Mouse (Mus musculus): ENCODE measurements around the gene Nat8. TPM values are rescaled to one million over a fixed set of nuclear protein-coding genes. Genes with fewer than 3 reads are reported as not detected.
"Not testable (repeated sequence)": the region's sequence is repeated elsewhere in the genome, so short reads cannot be mapped to it uniquely, and the experiment has no call there.

Nat8 gene
- not detected in 2 replicates for polyA plus RNA-seq (2016; fragmentation: Nextera tagmentation; extraction: Ambion mirVana)

DNA sequence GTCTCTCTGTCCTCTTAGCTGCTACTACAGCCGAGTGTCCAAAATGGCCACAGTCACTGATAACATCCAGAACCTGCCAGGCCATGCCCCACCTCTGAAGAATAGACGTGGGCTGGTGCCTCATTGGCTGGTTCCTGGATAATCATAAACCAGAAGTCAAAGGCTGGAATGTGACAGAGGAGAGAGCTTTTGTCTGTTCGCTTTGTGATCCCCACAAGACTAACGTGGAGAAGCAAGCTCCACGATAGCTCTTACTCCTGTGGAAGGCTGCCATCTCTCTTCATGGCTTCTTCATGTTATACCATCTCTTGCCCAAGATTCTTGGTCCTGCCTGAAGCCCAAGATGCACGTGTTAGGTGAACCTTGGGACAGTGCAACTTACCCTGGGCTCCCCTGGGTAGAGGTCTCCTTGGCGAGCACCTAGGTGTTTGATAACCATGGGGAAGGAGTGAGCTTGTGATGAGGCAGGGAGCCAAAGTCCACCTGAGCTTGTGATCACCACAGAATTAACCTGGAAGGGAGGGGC lies at the start of gene Nat8:
TSS of gene Nat8 (minus strand) at position 287 of the 526 bp plus-strand sequence.
- no peaks in the 10 kb centered on the region for H3K9me3 ChIP-seq (replicated peaks)

DNA sequence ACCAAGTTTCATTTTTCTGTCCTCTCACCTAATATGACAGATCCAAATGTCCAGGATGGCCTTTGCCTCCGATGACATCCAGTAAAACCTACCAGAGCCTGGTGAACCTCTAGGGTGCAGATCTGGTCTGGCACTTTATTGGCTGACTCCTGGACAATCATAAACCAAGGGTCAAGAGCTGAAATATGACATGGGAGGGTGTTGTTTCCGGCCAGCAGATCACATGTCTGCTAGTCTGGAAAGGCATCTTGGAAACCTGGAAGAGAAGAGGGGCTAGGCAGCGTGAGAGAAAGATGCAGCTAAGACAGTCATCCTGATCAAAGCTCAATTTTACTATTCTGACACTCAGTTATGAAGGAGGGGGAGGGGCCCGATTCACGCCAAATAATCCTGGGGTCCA lies 37.1 kb upstream of the Nat8 start, which contains the start of gene Nat8f2:
TSS of gene Nat8f2 (minus strand) at position 153 of the 400 bp plus-strand sequence.
- 88% methylated on average over 5 of the region's 5 CpGs for WGBS
- H3K36me3 ChIP-seq; H3K4me1 ChIP-seq; H3K4me2 ChIP-seq (replicated peaks); H3K27ac ChIP-seq; ATAC-seq (ENCODE audit: low FRiP score); H3K4me3 ChIP-seq; H3K9ac ChIP-seq; H3K27me3 ChIP-seq; H3K9me3 ChIP-seq (replicated peaks): not testable (repeated sequence)

More for the DNA sequence above, at the start of gene Nat8:
- Histone ChIP-seq H3K9ac (no peak within 1 kb of the TSS), H3K4me1 (no peaks in the 10 kb centered on the region), H3K4me2 (replicated peaks) (no peak within 1 kb of the TSS), H3K27ac (no peak within 1 kb of the TSS), H3K27me3 (no peaks in the 10 kb centered on the region), H3K36me3 (no peaks in the 10 kb centered on the region), H3K4me3 (no peak within 1 kb of the TSS)
- 83% methylated on average over 7 of the region's 7 CpGs for WGBS
- ATAC-seq (ENCODE audit: low FRiP score), result no peak

DNA sequence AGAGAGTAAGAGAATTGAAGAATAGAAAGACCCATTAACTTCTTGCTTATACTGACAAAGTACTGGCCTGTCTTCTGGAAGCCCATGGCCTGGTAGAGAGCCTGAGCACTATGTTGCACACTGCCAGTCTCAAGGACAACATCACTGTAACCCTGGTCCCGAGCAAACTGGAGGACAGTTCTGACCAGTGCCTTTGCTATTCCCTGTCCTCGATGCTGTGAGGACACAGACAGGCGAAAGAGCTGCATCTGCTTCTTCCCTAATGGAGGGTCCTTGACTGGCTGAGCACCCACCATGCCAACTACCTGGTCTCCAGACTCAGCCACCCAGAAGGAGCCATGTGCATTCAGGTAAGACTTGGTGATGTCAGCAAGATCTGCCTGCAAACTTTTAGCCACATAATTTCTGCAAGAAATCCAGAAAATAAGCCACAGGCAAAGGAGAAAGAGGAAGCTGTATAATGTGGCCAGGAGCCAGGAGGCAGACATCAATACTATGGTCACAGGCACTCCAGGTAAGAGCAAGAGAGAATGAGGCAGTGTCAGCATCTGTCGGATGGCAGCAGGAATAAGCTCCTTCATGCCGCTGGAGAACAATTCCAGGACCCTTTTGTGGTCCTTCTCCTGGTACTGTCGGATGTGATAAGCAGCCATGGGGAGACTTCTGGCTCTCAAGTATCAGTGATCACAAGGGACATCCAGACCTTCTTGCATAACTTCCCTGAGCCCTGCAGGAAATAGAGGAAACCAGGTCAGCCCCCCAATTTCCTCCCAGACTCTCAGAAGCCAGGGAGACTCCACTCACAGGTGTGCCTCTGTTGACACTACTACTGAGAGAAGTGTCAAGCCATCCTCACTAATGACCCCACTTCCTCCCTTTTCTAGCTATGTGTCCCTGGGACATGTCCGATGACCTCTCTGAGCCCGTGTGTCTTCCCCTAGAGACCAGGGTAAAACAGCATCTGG lies 36.1 kb upstream of the Nat8 start:
- ATAC-seq (ENCODE audit: low FRiP score), result no peak
- Histone ChIP-seq H3K27me3 (no peaks in the 10 kb centered on the region), H3K4me2 (replicated peaks) (no peak overlapping the region), H3K9me3 (replicated peaks) (no peaks in the 10 kb centered on the region), H3K4me1 (no peaks in the 10 kb centered on the region), H3K9ac (no peak overlapping the region), H3K27ac (no peak overlapping the region), H3K4me3 (no peak overlapping the region), H3K36me3 (no peaks in the 10 kb centered on the region)
- 75% methylated on average over 8 of the region's 8 CpGs for WGBS

DNA sequence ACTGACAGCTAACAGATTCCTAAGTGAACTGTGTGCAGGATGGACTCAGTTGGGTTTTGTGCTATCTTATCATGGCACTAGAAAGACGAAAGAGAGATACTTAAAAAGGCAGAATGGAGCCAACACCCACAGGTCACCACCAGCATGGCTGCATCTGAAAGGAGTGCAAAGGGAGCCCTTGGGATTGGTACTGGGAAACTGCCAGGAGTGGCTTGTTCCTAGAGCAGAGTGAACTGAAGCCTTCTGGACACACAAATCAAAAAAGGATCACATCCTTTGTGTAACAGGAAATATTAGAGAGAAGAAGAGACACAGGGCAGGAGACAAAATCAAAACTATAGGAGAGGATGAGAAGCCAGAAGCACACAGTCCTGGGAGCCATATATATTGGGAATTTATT lies 35.1 kb upstream of the Nat8 start:
- not testable (repeated sequence) for H3K4me3 ChIP-seq; H3K9me3 ChIP-seq (replicated peaks); ATAC-seq (ENCODE audit: low FRiP score); H3K27ac ChIP-seq; H3K9ac ChIP-seq; H3K27me3 ChIP-seq; H3K36me3 ChIP-seq; H3K4me1 ChIP-seq; H3K4me2 ChIP-seq (replicated peaks)
- WGBS, result 90% methylated on average over 1 of the region's 1 CpGs

DNA sequence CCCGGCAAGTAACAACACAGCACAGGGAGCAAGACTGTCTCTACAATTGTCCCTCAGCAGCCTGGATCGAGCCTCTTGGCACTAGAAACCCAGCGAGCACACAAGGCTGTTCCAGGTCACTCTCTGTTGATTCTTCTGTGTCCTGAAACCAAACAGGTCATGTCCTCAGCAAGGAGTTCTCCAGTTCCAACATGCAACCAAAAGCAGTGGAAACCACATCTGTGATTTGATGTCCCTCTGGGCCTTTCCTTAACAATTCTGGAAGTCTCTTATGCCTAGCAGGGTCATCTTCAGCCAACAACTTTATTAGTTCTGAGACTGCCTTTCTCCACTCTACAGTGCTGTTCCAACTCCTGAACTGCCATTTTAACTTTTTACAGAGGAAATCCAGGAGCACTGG lies 34.3 kb upstream of the Nat8 start:
- H3K4me2 ChIP-seq (replicated peaks); H3K9me3 ChIP-seq (replicated peaks); H3K36me3 ChIP-seq; H3K27me3 ChIP-seq; H3K4me1 ChIP-seq; H3K27ac ChIP-seq; H3K9ac ChIP-seq; H3K4me3 ChIP-seq; ATAC-seq (ENCODE audit: low FRiP score): not testable (repeated sequence)
- WGBS, result 90% methylated on average over 3 of the region's 3 CpGs

DNA sequence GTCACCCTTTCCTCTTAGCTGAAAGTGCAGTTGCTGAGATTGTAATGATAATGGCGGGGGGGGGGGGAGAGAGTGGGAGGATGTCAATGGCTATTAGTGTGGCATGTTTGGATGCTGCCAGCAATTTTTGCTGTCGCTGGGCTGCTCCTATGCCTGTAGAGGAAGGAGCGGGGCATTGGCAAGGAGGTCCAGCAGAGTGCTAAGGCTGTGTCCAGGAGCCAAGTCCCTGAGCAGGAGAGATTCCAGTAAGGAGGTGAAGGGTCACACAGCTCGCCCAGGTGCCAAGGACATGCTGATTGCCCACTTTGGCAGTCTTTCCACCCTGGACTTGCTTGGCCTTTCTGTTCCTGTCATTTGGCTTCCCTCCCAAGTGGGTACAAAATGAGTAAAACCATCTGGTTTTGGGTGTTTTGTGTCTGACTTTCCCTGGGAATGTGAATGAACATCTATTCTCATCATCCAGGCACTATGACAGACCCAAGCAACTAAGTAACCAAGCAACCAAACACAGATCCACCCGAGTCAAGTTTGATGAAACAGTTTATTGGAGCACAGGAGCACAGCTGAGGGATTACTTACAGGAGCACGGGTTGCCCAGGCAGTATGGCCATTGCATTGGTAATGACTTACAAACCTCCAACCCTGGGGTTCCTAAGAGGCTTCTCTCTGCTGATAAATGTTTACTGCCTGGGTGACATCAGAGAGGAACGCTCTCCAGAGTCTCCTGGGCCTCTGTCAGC lies 33.2 kb upstream of the Nat8 start:
- H3K4me2 ChIP-seq (replicated peaks); H3K27me3 ChIP-seq; H3K4me1 ChIP-seq; H3K9ac ChIP-seq; ATAC-seq (ENCODE audit: low FRiP score); H3K27ac ChIP-seq; H3K9me3 ChIP-seq (replicated peaks); H3K4me3 ChIP-seq; H3K36me3 ChIP-seq: not testable (repeated sequence)
- 77% methylated on average over 5 of the region's 7 CpGs for WGBS

DNA sequence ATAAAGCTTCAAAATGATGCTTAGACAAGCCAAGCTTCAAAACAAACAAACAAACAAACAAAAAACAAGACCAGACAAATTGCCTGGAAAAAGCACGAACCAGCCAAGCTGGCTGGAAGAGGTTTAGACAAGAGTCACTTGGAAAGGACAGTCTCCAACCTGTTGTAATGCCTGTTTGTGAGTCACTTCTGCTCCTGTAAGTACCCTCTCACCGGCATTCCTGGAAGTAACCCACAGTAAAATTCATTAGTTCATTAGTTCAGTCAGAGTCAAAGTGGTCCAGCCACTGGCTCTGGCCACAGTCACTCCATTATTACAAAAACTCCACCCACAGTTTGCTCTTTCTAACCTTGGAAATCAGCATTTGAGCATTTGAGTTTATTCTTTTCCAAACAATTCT lies 32.0 kb upstream of the Nat8 start:
- WGBS, result 90% methylated on average over 2 of the region's 2 CpGs
- H3K27me3 ChIP-seq, result no peaks in the 10 kb centered on the region
- ATAC-seq (ENCODE audit: low FRiP score), result no peak

DNA sequence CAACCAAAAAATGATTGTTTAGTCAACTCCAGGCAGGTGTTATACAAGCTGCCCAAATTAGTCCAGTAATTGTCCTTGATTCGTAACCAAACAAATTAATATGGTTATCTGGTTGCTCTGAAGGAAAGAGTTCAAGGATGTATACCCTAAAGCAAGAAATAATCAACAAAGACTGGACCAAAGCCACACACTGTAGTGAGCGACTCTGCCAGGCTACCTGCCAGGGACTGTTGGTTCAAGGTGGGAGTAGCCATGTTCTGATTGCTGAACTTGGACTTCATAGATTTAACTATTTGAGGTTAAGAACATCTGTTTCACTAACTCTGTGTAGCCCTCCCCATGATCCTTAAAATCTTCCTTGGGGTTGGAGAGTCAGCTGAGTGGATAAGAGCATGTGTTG lies 31.3 kb upstream of the Nat8 start:
- Histone ChIP-seq H3K27me3 (no peaks in the 10 kb centered on the region), H3K9me3 (replicated peaks) (no peaks in the 10 kb centered on the region), H3K4me3 (no peak overlapping the region), H3K9ac (no peak overlapping the region), H3K36me3 (no peaks in the 10 kb centered on the region), H3K4me1 (no peaks in the 10 kb centered on the region), H3K4me2 (replicated peaks) (no peak overlapping the region), H3K27ac (no peak overlapping the region)
- no peak for ATAC-seq (ENCODE audit: low FRiP score)
- WGBS, result 89% methylated on average over 2 of the region's 2 CpGs

More for the DNA sequence above, 32.0 kb upstream of the Nat8 start:
- no peaks in the 10 kb centered on the region for H3K36me3 ChIP-seq
- H3K4me1 ChIP-seq, result no peaks in the 10 kb centered on the region
- no peaks in the 10 kb centered on the region for H3K9me3 ChIP-seq (replicated peaks)
- H3K27ac ChIP-seq, result no peak overlapping the region
- H3K9ac ChIP-seq, result no peak overlapping the region
- H3K4me3 ChIP-seq, result no peak overlapping the region
- no peak overlapping the region for H3K4me2 ChIP-seq (replicated peaks)

DNA sequence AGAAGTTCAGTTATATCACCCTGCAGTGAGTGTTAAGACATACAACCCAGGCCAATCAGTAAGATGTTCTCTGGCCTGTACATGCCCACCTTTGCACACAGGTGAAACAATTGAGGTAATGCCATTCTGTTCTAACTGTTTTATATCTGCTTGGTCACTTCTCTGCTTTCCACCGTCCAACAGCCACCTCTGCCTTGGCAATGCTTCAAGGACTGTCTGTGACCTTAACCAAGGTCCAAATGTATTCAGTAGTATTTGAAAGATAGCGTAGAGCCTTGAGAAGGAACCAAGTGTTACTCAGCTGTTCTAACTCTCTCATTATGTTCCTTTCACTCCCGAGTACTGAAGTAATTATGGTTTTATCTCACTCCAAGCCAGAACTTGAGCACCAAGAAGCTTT lies 30.7 kb upstream of the Nat8 start:
- Histone ChIP-seq H3K4me3 (no peak overlapping the region), H3K9me3 (replicated peaks) (no peaks in the 10 kb centered on the region), H3K4me2 (replicated peaks) (no peak overlapping the region), H3K9ac (no peak overlapping the region), H3K36me3 (no peaks in the 10 kb centered on the region), H3K27ac (no peak overlapping the region), H3K27me3 (no peaks in the 10 kb centered on the region), H3K4me1 (no peaks in the 10 kb centered on the region)
- ATAC-seq (ENCODE audit: low FRiP score), result no peak
- WGBS, result 81% methylated on average over 3 of the region's 3 CpGs

DNA sequence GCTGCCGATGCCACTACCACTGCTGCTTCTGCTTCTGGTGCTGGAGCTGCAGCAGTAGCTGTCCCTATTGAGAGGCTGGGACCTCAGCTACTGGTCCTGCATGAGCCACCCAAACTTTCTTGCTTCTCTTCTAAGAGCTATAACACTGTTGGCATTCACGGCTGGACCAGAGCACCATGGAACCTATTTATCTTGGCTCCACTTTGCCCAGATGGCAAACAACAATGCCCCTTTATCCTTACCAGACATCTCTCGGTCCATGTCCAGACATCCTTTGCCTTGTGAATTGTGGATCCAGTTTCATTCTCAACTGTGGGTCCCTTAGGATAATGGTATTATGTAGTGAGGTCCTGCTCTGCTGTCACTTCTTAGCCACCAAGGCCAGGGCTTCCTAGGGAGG lies 29.4 kb upstream of the Nat8 start:
- no peaks in the 10 kb centered on the region for H3K36me3 ChIP-seq
- no peaks in the 10 kb centered on the region for H3K4me1 ChIP-seq
- WGBS, result 82% methylated on average over 3 of the region's 3 CpGs
- no peak for ATAC-seq (ENCODE audit: low FRiP score)
- H3K9ac ChIP-seq, result no peak overlapping the region
- no peaks in the 10 kb centered on the region for H3K9me3 ChIP-seq (replicated peaks)
- no peak overlapping the region for H3K27ac ChIP-seq
- H3K4me2 ChIP-seq (replicated peaks), result no peak overlapping the region
- H3K27me3 ChIP-seq, result no peaks in the 10 kb centered on the region
- no peak overlapping the region for H3K4me3 ChIP-seq

DNA sequence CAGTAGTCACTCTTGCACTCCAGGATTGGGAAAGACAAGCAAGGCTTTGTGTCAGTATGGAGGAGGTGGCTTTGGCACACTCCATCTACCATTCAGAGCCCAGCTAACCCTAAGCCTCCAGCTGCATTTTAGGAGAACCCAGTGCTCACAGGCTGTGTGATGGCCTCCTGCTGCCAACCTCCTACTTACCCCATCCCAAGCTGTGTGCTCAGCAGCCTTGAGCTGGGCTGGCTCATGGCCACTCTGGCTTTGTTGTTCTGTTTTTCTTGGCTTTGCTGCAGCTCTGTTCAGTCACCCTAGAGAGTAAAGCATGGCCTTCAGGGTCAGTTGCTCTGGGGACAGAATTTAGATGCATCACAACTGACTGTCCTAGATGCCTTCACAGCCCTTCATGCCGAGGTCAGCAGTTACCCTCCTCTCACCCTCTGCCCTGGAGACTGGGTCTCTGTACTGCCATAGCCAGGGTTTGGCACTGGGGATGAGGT lies 24.4 kb upstream of the Nat8 start:
- Histone ChIP-seq H3K4me2 (replicated peaks) (no peak overlapping the region), H3K4me3 (no peak overlapping the region), H3K9ac (no peak overlapping the region), H3K27me3 (no peaks in the 10 kb centered on the region), H3K4me1 (no peaks in the 10 kb centered on the region), H3K27ac (no peak overlapping the region), H3K9me3 (replicated peaks) (no peaks in the 10 kb centered on the region), H3K36me3 (no peaks in the 10 kb centered on the region)
- no peak for ATAC-seq (ENCODE audit: low FRiP score)
- WGBS, result 68% methylated on average over 1 of the region's 1 CpGs

DNA sequence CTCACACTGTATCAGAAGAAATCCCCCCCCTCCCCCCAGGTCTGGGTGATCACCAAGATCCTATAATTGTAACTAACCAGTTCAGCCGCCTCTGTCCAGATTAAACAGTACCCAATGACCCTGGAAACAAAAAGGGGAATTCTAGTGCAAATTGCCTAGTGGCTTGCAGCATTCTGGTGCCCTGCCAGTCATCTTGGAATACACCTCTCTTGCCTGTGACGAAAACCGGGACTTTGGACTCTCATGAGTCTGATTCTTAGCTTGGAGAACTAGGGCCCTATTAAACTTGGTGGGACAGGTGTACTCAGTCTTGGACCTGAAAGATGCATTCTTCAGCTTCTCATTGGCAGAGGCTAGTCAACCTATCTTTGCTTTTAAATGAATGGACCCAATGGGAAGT lies 21.6 kb upstream of the Nat8 start:
- Histone ChIP-seq H3K4me1 (no peaks in the 10 kb centered on the region), H3K9me3 (replicated peaks) (no peaks in the 10 kb centered on the region), H3K4me3 (no peak overlapping the region), H3K4me2 (replicated peaks) (no peak overlapping the region), H3K27me3 (no peaks in the 10 kb centered on the region), H3K9ac (no peak overlapping the region), H3K36me3 (no peaks in the 10 kb centered on the region), H3K27ac (no peak overlapping the region)
- 81% methylated on average over 3 of the region's 3 CpGs for WGBS
- no peak for ATAC-seq (ENCODE audit: low FRiP score)

Data from hindbrain, embryonic 12.5 days (tissue).